Mouse (Mus musculus) hindbrain, embryonic 10.5 days (tissue): ENCODE results near the gene Itgb8. TPM values are rescaled to one million over a fixed set of nuclear protein-coding genes. Genes with fewer than 3 reads are reported as not detected.

Source experiments
- DNase-seq: peaks from one replicate; pipeline ENCODE4 v3.0.0-alpha.2; 2017; ENCODE audit warnings: low spot score
- H3K27ac ChIP-seq: fragments of 300-500 bp; sonication (generic); 2 replicates; pipeline ENCODE4 v1.5.1; 2016; ENCODE audit warnings: mild to moderate bottlenecking, moderate library complexity
- H3K27me3 ChIP-seq: fragments of 300-500 bp; sonication (generic); 2 replicates; pipeline ENCODE4 v1.6.1; 2016; ENCODE audit warnings: mild to moderate bottlenecking; ENCODE audit not compliant: poor library complexity, insufficient read depth, severe bottlenecking
- H3K36me3 ChIP-seq: fragments of 300-500 bp; sonication (generic); 2 replicates; pipeline ENCODE4 v1.6.1; 2016; ENCODE audit warnings: mild to moderate bottlenecking, moderate library complexity
- H3K4me1 ChIP-seq: fragments of 300-500 bp; sonication (generic); replicated peaks from 2 replicates; pipeline ENCODE4 v1.6.1; 2016; ENCODE audit warnings: mild to moderate bottlenecking
- H3K4me3 ChIP-seq: fragments of 300-500 bp; sonication (generic); 2 replicates; pipeline ENCODE4 v1.5.1; 2016; ENCODE audit warnings: mild to moderate bottlenecking, moderate library complexity
- H3K9me3 ChIP-seq: fragments of 300-500 bp; sonication (generic); 2 replicates; pipeline ENCODE4 v1.6.1; 2016; ENCODE audit warnings: mild to moderate bottlenecking, moderate library complexity
- WGBS: fragments of 180-500 bp; shearing (Covaris S2); methylation state at CpG from one replicate; pipeline ENCODE4 v1.1.7; 2016; 5-methylcytosine and 5-hydroxymethylcytosine counted together
- polyA plus RNA-seq: library from polyadenylated mRNA; unstranded; fragments of >200 nt; fragmentation: Nextera tagmentation; extraction: Ambion mirVana; gene quantifications from 2 replicates; pipeline ENCODE4 v1.2.1, GENCODE M21; 2016

Itgb8 gene
- polyA plus RNA-seq, 1 experiment from 2014 or later = 21.8 TPM

DNA sequence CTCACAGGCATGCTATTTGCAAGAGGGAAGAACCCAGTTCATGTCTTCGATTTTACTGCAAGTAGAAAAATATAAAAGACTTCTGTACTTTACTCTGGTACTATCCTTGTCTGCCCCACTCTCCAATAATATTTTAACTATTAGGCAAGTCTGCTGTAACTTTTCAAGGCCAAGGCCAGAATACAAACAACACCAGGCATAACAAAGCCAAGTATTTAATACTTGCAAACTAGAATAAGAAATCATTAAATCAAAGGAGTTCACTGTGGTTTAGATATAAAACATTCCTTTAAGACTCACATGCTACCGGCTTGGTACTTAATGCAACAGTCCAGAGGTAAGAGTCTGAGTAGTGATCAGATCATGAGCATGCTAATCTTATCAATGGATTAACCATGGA is 9.0 kb downstream of the Itgb8 start:
- no peaks in the 10 kb centered on the region for H3K27me3 ChIP-seq
- H3K36me3 ChIP-seq = peaks cover 35% of the 10 kb centered on the region
- peaks cover 13% of the 10 kb centered on the region for H3K4me1 ChIP-seq
- H3K4me3 ChIP-seq = no peak overlapping the region
- WGBS = 90% methylated on average over 2 of the region's 2 CpGs
- no peak overlapping the region for H3K27ac ChIP-seq
- DNase-seq = no peak
- H3K9me3 ChIP-seq = no peaks in the 10 kb centered on the region

DNA sequence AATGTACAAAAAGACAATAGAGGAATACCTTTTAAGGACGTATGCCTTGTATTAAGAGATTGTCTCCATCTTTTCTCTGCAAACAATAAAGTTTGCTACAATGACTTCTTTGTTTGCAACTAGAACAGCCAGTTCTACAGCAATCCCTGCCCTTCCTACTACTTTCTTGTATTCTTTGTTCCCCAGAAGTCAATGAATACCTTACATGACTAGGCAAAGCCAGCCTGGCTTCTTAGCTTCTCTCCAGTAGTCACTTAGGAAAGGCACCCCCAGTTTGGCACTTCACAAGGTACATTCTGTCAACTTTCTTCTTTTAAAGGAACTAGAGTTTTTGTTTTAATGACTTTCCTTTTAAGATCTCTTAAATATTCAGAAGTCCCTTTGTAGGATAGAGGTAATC is 10.7 kb downstream of the Itgb8 start:
- no peak overlapping the region for H3K4me3 ChIP-seq
- no peak for DNase-seq
- H3K9me3 ChIP-seq = no peaks in the 10 kb centered on the region

DNA sequence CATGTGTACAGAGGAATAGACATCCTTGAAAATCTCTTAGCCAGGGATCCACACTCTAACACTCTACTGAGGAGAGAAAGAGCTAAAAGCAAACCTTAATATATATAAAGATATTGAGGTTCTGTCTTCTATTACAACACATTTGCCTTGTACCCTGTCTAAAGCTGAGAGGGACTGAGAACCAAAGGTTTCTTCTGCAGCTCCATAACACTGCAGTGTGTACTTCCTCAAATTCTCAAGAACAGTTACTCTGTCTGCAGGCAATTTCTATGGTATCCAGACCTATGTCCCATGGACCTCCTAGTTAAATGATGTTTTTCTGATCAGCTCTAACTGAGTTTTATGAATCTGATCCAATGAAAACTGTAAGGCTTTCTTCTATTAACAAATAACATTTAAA is 13.9 kb downstream of the Itgb8 start:
- Histone ChIP-seq H3K27me3 (no peaks in the 10 kb centered on the region), H3K36me3 (peaks cover 45% of the 10 kb centered on the region), H3K27ac (no peak overlapping the region), H3K9me3 (no peaks in the 10 kb centered on the region), H3K4me1 (no peaks in the 10 kb centered on the region), H3K4me3 (no peak overlapping the region)
- DNase-seq = no peak

More for the DNA sequence above, 10.7 kb downstream of the Itgb8 start:
- H3K4me1 ChIP-seq = no peaks in the 10 kb centered on the region
- no peak overlapping the region for H3K27ac ChIP-seq
- peaks cover 51% of the 10 kb centered on the region for H3K36me3 ChIP-seq
- no peaks in the 10 kb centered on the region for H3K27me3 ChIP-seq
- 52% methylated on average over 1 of the region's 1 CpGs for WGBS

DNA sequence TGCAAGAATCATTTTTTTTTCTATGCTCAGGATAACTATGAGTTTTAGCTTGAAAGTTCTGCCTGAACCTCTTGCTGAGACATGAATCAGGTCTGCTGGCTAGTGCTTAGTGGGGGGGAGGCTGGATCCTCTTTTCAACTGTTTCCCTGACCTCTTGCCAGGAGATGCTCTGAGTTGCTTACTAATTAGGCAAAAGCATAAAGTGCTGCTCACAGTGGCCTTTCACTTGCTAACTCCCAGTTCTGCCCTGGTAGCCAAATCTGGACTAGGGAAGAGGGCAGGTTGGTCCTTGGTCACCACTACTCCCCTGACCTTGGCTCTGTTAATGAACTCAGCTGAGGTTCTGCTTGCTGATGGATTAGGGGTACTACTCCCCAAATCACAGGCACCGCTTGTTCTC is 19.2 kb downstream of the Itgb8 start:
- Histone ChIP-seq H3K36me3 (peaks cover 34% of the 10 kb centered on the region), H3K9me3 (no peaks in the 10 kb centered on the region), H3K4me1 (no peaks in the 10 kb centered on the region; the same call in 1 of the 2 replicates), H3K27me3 (no peaks in the 10 kb centered on the region), H3K4me3 (no peak overlapping the region), H3K27ac (no peak overlapping the region)
- DNase-seq = no peak
- 96% methylated on average over 1 of the region's 1 CpGs for WGBS

DNA sequence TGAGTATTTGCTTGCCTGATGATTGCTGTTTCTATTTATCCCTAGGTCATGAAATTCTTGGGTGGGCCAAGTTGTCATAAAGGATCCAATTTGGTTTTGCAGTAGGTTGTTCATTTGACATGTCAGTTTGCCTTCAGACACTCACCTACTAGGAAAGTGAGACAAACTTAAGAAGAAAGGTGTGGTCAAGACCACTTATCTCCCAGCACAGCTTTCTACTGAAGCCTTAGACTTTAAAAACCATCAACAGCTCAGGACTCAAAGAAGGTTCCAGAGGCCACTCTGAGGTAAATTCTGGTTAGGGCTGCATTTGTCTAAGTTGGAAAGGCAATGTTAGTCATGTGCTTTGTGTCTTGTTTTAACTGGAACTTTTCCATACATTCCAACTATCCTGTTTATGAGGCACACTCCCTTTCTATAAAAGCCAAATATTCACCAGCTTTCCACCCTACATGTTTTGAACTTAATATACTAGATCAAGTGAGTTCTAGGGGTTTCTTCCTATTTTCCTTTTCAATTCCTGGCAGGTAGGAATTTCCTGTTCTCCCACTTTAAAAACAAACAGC is 20.8 kb downstream of the Itgb8 start:
- Histone ChIP-seq H3K27ac (no peak overlapping the region), H3K4me3 (no peak overlapping the region), H3K36me3 (peaks cover 20% of the 10 kb centered on the region), H3K27me3 (no peaks in the 10 kb centered on the region), H3K9me3 (no peaks in the 10 kb centered on the region), H3K4me1 (no peaks in the 10 kb centered on the region; the same call in 1 of the 2 replicates)
- no peak for DNase-seq

DNA sequence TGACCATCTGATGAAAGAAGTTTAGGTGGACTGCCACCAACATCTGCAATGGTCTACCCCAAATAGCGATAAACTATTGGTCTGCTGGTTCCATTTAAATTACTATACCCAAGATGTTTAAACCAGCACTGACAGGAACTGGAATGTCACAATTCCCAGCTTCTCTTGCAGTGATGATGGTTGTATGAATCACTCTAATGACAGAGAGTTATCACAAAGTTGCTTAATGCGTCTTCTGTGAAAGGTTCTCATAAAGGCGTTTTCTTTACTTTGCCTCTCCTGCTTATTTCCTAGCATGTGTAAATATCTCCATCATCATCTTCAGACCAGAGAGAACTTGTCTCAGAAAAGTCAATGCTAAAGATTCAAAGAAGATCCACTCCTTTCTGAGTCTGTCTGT is 23.4 kb downstream of the Itgb8 start:
- Histone ChIP-seq H3K4me1 (no peaks in the 10 kb centered on the region; the same call in 1 of the 2 replicates), H3K9me3 (no peaks in the 10 kb centered on the region), H3K36me3 (peaks cover 8% of the 10 kb centered on the region; the same call in 1 of the 2 replicates), H3K27ac (no peak overlapping the region), H3K4me3 (no peak overlapping the region), H3K27me3 (no peaks in the 10 kb centered on the region)
- WGBS = 94% methylated on average over 3 of the region's 3 CpGs
- DNase-seq = no peak

DNA sequence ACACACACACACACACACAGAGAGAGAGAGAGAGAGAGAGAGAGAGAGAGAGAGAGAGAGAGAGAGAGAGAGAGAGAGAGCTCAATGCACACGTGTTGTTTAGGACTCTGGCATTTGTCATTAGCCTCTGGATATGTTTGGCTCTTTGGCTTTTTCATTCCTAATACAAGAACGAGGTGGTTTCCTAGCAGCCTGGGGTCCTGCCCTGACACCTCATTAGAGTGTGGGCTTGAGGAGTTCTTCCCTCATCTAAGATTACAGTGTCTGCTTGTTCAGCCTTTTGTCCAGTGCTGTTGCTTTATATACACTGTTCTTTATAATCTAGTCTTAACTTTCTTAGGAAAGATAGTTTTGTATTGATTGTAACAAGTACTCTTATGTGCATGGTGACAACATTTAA is 27.1 kb downstream of the Itgb8 start:
- Histone ChIP-seq H3K4me1 (no peaks in the 10 kb centered on the region), H3K36me3 (peaks cover 10% of the 10 kb centered on the region), H3K9me3 (no peaks in the 10 kb centered on the region), H3K27ac (no peak overlapping the region), H3K4me3 (no peak overlapping the region), H3K27me3 (no peaks in the 10 kb centered on the region)
- 56% methylated on average over 2 of the region's 2 CpGs for WGBS
- no peak for DNase-seq

DNA sequence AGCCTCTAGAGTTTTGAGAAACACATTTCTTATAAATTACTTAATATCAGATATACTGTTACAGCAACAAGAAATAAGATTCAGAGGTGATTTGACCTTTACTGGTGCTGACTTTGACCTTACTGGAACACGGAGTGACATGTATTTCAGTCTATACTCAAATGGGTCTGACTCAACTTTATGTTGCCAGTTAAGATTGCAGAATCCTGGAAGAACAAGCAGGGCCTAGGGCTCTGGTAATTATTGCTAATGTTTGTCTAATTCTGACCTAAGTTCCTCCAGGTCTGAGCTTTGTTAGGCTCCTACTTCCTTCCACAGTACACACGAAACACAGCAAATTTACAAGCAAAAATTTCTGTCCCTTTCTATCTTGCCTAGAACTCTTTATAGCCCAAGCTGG is 28.0 kb downstream of the Itgb8 start:
- Histone ChIP-seq H3K27me3 (no peaks in the 10 kb centered on the region), H3K4me3 (no peak overlapping the region), H3K4me1 (no peaks in the 10 kb centered on the region), H3K27ac (no peak overlapping the region), H3K9me3 (no peaks in the 10 kb centered on the region), H3K36me3 (peaks cover 18% of the 10 kb centered on the region)
- no peak for DNase-seq
- 88% methylated on average over 2 of the region's 2 CpGs for WGBS

DNA sequence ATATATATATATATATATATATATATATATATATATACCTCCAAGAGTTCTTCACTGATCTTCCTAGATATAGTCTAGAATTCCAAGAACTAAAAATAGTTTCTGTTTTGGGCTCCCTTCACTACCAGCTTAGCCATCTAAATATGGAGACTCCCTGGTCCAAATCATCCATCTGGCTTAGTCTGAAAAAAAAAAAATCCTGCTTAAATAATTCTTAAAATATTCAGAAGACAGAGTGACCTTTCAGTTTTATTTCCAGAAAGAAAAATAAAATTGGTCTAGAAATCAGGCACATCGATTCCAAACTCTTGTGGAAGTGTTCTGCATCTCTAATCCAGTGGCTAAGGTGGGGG is 28.6 kb downstream of the Itgb8 start:
- Histone ChIP-seq H3K27ac (no peak overlapping the region), H3K36me3 (peaks cover 20% of the 10 kb centered on the region), H3K9me3 (no peaks in the 10 kb centered on the region), H3K27me3 (no peaks in the 10 kb centered on the region), H3K4me1 (no peaks in the 10 kb centered on the region), H3K4me3 (no peak overlapping the region)
- WGBS = 86% methylated on average over 1 of the region's 1 CpGs
- no peak for DNase-seq

DNA sequence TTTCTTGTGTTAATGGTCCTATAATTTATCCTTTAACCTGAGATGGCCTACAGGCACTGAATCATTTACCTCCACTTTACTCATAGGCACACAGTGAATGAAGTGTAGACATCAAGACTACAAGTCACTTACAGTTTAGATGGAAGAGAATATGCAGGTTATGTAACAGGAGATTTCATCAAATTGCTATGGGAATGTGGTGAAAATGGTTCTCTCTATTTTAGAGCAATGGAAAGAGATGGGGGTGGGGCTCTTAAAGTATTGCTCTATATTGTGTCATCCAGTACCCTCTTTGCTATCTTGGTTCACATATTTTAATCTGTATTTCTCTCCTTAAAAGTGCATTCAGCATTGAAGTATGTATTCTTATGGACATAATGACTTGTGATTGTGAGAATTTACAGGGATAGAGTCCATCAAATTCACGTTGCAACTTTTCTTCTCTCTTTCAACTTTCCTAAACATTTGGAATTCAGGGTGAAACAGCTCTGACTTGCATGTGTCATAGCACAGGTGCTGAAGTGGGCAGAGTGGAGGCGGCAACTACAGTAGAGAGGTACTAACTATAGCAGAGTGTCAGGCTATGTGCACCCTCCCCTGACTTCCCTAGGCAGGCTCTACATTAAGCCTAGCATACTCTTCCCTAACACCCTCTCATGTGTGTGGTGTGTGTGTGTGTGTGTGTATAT is 29.1 kb downstream of the Itgb8 start:
- Histone ChIP-seq H3K27me3 (no peaks in the 10 kb centered on the region), H3K36me3 (peaks cover 20% of the 10 kb centered on the region), H3K27ac (no peak overlapping the region), H3K4me3 (no peak overlapping the region), H3K9me3 (no peaks in the 10 kb centered on the region), H3K4me1 (no peaks in the 10 kb centered on the region)
- no peak for DNase-seq
- 89% methylated on average over 2 of the region's 2 CpGs for WGBS

DNA sequence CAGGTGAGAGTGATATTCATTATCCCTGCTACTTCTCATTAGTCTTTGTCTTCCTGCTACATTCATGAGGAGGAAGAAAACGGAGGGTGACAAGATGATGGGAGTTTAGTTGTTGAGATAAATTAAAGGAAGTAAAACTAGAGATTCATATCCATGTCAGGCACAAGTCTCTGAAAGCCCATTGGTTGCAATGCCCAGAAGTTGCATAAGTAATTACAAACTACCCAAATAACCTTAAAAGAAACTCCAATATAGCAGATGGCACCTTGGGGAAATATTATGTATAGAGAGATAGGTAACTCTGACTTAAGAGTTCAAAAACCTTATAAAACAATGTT is 31.2 kb downstream of the Itgb8 start:
- no peaks in the 10 kb centered on the region for H3K27me3 ChIP-seq
- H3K36me3 ChIP-seq = peaks cover 29% of the 10 kb centered on the region
- H3K4me3 ChIP-seq = no peak overlapping the region
- WGBS = 82% methylated on average over 1 of the region's 1 CpGs
- no peaks in the 10 kb centered on the region for H3K9me3 ChIP-seq
- H3K27ac ChIP-seq = no peak overlapping the region
- no peaks in the 10 kb centered on the region for H3K4me1 ChIP-seq
- DNase-seq = no peak

DNA sequence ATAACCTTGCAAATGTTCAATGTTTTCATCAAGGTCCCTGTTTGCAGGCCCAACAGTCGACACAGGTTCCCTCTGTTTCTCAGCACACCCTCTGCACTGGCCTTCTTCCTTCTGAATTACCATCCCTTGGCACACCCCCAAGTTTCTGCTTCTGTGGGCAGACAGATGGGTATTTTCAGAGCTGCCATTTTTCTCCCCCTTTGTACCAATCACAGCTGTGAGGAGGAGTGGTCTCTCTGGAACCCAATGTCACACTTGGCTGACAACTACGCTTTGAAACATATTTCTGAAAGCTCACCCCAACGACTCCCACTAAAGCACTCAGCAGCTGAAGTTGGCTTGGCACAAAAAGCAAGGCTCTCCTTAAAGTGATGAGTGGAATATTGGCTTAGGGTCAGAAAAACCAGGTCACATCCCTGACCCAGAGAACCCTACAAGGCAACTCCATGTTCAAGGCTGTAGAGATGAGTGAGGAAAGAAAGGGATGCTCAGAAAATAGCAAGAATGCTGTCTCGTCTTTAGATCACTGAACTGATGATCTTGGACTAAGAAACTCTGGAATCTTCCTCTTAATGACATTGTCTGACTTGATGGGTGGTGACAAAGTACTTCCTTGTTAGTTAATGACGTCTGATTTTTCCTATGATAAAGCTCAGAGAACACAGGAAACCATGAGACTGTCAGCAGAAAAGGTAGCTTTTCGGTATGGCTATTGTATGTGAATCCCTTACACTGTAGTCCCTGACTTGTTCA is 31.7 kb downstream of the Itgb8 start:
- Histone ChIP-seq H3K27ac (no peak overlapping the region), H3K9me3 (no peaks in the 10 kb centered on the region), H3K27me3 (no peaks in the 10 kb centered on the region), H3K4me3 (no peak overlapping the region), H3K36me3 (peaks cover 35% of the 10 kb centered on the region), H3K4me1 (no peaks in the 10 kb centered on the region)
- WGBS = 88% methylated on average over 6 of the region's 6 CpGs
- DNase-seq = no peak

DNA sequence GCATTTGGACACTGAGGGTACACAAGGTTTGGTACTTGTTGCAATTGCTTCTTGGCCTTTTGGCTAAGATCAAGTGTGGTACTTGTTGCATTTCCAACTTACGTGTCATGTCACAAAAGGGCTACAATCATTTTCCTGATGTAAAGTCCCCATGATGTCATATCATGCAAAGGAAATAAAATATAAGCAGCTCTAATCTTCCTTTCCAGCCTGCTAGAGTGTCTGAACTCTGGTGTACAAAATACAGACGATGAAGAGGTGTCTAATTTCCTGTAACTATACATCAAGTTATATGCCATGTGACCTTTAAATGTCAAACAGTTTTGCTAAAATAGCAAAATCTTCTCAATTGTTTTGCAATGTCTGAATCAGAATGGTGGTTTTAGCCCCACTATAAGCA is 34.2 kb downstream of the Itgb8 start:
- no peak overlapping the region for H3K4me3 ChIP-seq
- no peak overlapping the region for H3K27ac ChIP-seq
- peaks cover 55% of the 10 kb centered on the region for H3K36me3 ChIP-seq
- no peaks in the 10 kb centered on the region for H3K27me3 ChIP-seq
- no peaks in the 10 kb centered on the region for H3K9me3 ChIP-seq
- WGBS = 90% methylated on average over 2 of the region's 2 CpGs
- no peak for DNase-seq
- H3K4me1 ChIP-seq = no peaks in the 10 kb centered on the region
